Mouse (Mus musculus): Measurements from ENCODE around the gene Tmem39b.

Tmem39b gene

GRCm38 (mm10) chr4:129695815-129696157, 852 bp downstream of the Tmem39b start:
- intact Hi-C loops (cut with DNase I) = no loop called here

- intact Hi-C loops (cut with DNase I) = no loop called here
These were observed 12.1 kb downstream of the Tmem39b start for GRCm38 (mm10) chr4:129684531-129684930.

- intact Hi-C loops (cut with DNase I) = no loop called here
These were observed 12.6 kb downstream of the Tmem39b start for GRCm38 (mm10) chr4:129683901-129684493.

- intact Hi-C loops (cut with DNase I) = no loop called here
These were observed 14.8 kb downstream of the Tmem39b start for GRCm38 (mm10) chr4:129681837-129682236.

- intact Hi-C loops (cut with DNase I) = no loop called here
These were observed 23.7 kb downstream of the Tmem39b start for GRCm38 (mm10) chr4:129672878-129673449.

- intact Hi-C loops (cut with DNase I) = no loop called here
These were observed 24.4 kb downstream of the Tmem39b start, which contains the start of gene Kpna6 for GRCm38 (mm10) chr4:129672083-129672877. Gene Kpna6 (minus strand): TSS chr4:129672767.

GRCm38 (mm10) chr4:129671491-129672082, 25.1 kb downstream of the Tmem39b start:
- intact Hi-C loops (cut with DNase I) = no loop called here

GRCm38 (mm10) chr4:129662255-129662813, 34.3 kb downstream of the Tmem39b start:
- intact Hi-C loops (cut with DNase I) = no loop called here

GRCm38 (mm10) chr4:129661584-129661983, 35.1 kb downstream of the Tmem39b start:
- intact Hi-C loops (cut with DNase I) = no loop called here

- intact Hi-C loops (cut with DNase I) = no loop called here
These were observed 41.9 kb downstream of the Tmem39b start for GRCm38 (mm10) chr4:129654770-129655169.

GRCm38 (mm10) chr4:129650359-129650758, 46.3 kb downstream of the Tmem39b start:
- intact Hi-C loops (cut with DNase I) = no loop called here

GRCm38 (mm10) chr4:129648656-129649055, 48.0 kb downstream of the Tmem39b start:
- intact Hi-C loops (cut with DNase I) = no loop called here

- intact Hi-C loops (cut with DNase I) = no loop called here
These were observed 51.4 kb downstream of the Tmem39b start for GRCm38 (mm10) chr4:129645204-129645603.

- intact Hi-C loops (cut with DNase I) = no loop called here
These were observed 54.9 kb downstream of the Tmem39b start for GRCm38 (mm10) chr4:129641756-129642155.

- intact Hi-C loops (cut with DNase I) = no loop called here
These were observed 55.8 kb downstream of the Tmem39b start, which contains the start of gene Txlna for GRCm38 (mm10) chr4:129640638-129641467. Gene Txlna (minus strand): TSS chr4:129641065.

GRCm38 (mm10) chr4:129640101-129640637, 56.5 kb downstream of the Tmem39b start:
- intact Hi-C loops (cut with DNase I) = no loop called here

GRCm38 (mm10) chr4:129639221-129639620, 57.4 kb downstream of the Tmem39b start:
- intact Hi-C loops (cut with DNase I) = no loop called here

GRCm38 (mm10) chr4:129633852-129634251, 62.8 kb downstream of the Tmem39b start:
- intact Hi-C loops (cut with DNase I) = no loop called here

- intact Hi-C loops (cut with DNase I) = no loop called here
These were observed 64.8 kb downstream of the Tmem39b start for GRCm38 (mm10) chr4:129631867-129632266.

- intact Hi-C loops (cut with DNase I) = no loop called here
These were observed 65.7 kb downstream of the Tmem39b start for GRCm38 (mm10) chr4:129630944-129631343.

Data from adrenal gland (tissue).